Mouse (Mus musculus) adrenal gland, adult 8-10 months (tissue): ENCODE measurements around the gene Ntn4. TPM values are rescaled to one million over a fixed set of nuclear protein-coding genes. Genes with fewer than 3 reads are reported as not detected.
"Not testable (repeated sequence)": the region's sequence is repeated elsewhere in the genome, so short reads cannot be mapped to it uniquely, and the experiment has no call there.

Experiments used
- DNase-seq: peaks from one replicate; pipeline ENCODE4 v3.0.0; 2022
- total RNA-seq, 4 experiments: library from RNA; stranded (reverse); gene quantifications; 2 replicates each; pipeline ENCODE4 v1.2.4; 2022

The Ntn4 gene
- total RNA-seq, 4 experiments from 2014 or later = 20.1 to 30.3 (median 26.3) TPM

DNA sequence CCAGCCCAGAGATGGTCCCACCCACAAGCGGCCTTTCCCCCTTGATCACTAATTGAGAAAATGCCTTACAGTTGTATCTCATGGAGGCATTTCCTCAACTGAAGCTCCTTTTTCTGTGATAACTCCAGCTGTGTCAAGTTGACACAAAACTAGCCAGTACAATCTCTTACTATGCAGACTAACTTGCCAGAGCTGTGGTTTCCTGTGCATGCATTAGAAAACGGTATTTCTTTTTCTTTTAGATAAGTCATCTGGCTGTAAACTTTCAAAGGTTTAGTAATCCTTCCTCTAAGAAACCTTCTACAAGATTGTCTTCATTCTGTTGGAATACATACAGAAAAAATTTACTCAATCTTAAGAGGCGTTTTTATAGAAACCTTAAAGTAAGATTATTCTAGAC is 44.9 kb downstream of the Ntn4 start:
- not testable (repeated sequence) for DNase-seq

DNA sequence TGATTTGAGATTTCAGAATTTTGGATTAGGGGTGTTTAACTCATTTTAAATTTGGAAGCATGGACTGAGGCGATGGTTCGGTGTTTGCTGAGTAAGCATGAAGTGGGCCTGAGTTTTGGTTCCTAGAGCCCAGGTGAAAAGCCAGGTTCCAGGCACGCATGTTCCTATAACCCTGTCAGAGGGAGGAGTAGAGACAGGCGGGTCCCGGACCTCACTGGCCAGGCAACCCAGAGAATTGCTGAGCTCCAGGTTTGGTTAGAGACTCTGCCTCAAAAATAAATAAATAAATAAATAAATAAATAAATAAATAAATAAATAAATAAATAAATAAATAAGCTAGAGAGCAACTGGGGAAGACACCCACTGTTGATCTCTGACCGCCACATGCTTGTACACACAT is 46.1 kb downstream of the Ntn4 start:
- DNase-seq = no peak

GRCm38 (mm10) chr10:93687781-93688180 is 47.3 kb downstream of the Ntn4 start:
- DNase-seq = no peak

- DNase-seq = no peak
Measured at GRCm38 (mm10) chr10:93688306-93689171, 48.1 kb downstream of the Ntn4 start.

DNA sequence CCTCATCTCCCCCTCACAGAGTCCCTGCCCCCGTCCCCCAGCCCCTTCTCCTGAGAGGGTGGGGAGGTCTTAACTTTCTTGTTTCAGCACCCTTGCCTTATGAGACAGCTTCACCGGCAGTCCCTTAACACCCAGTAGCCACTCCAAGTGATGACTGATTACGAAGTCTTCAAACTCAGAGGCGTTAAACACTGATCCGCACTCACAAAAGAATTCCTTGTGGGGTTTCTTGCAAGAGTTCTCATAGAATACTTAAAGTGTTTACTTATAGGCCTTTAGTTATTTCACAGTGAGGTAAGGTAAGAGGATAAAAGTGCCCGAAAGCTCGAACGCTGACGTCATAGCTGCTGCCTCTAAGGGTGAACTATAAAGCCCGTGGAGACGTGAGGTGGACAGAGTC is 50.9 kb downstream of the Ntn4 start:
- DNase-seq = no peak

- DNase-seq = no peak
Measured at GRCm38 (mm10) chr10:93695043-93695791, 54.7 kb downstream of the Ntn4 start.

- DNase-seq = no peak
Measured at GRCm38 (mm10) chr10:93696001-93696400, 55.5 kb downstream of the Ntn4 start.

DNA sequence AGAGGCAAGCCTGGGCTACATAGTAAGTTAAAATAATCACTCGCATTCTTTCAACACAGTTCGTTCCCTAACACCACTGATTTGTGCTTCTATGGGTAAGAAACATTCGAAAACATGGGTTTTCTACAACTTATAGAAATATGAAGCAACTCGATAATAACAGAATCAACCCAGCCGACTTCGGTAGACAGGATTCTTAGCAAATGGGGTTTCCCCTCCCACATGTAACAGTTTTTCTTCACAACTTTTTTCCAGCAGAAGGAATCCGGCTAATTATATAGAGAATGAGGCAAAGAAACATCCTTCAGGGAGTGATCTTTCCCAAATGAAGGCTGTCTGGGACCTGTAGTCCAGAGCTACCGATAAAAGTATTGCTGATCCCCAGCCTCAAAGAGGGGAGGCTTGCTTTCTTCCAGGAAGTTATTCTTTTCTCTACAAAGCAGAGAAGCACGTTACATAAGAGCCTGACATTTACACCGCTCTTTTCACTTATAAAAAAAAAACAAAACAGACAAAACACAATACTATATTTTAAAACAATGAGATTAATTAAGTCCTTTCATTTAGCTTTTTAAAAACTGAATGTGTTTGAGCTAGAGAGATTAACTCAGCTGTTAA is 57.5 kb downstream of the Ntn4 start:
- DNase-seq = no peak

DNA sequence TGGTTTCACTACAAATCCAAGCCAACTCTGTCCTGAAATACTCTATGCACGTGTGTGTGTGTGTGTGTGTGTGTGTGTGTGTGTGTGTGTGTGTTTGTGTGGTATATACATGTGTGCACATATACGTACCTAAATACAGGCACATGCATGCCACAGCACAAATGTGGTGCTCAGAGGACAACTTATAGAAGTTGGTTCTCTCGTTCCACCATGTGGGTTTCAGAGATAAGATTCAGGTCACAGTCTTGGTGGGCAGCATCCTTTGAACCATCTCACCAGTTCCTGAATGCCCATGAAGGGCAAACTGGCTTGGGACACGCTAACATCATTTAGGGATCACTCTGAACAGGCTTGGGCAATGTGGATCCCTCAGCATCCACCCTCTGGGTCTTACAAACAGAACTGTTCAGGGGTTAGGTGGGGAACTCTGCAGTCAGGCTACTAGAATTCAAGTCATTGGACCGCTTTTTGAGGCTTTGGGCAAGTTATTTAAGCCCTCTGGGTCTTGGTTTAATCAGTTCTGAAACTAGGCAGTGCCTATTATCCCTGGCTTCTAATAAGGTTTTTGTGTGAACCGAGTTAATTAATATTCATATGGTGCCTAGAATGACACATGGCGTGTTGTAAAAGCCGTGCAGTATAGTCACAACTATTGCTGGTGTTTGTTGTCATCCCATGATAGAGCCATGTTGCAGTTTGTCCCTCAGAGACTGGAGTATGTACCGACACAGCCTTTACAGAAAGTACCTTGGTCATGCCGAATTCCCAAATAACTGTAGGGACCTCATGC is 59.4 kb downstream of the Ntn4 start:
- no peak for DNase-seq

- no peak for DNase-seq
Measured at GRCm38 (mm10) chr10:93700589-93701363, 60.3 kb downstream of the Ntn4 start.

GRCm38 (mm10) chr10:93703946-93704345 is 63.5 kb downstream of the Ntn4 start:
- no peak for DNase-seq

DNA sequence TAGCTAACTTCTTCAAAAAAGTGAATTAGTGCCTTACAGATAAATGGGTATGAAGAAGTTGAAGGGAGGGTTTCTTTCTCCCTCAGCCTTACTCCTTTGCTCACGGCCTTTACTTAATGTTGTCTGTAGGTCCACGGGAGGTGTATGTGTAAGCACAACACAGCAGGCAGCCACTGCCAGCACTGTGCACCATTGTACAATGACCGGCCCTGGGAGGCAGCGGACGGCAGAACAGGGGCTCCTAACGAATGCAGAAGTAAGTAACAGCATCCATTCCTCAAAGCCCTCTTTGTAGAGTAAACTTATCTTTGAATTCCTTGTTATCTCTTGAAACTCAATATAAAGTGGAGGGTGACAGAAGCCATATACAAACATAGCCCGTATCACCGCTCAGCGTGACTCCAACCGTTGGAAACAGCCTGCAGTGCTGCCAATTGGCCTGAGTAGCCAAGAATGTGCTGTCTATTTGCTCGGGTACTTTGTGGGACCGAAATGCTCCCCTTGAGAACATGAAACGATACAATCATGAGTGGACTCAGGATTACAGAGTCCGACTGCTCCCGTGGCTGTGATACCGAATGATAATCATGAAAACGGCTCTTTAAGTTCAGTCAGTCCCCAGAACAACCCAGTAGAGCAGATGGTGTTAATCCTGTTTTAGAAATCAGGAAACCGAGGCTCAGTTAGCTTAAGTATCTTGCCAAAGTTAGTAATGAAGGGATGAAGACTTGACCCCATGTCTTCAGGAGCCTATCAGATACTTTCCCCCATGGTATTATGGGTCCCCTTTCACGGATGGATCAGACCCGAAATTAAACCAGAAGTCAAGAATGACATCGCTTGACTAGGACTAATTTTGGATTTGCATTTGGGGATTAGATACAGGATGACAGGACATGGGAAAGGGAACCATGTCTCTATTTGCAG is 66.9 kb downstream of the Ntn4 start:
- DNase-seq = no peak

DNA sequence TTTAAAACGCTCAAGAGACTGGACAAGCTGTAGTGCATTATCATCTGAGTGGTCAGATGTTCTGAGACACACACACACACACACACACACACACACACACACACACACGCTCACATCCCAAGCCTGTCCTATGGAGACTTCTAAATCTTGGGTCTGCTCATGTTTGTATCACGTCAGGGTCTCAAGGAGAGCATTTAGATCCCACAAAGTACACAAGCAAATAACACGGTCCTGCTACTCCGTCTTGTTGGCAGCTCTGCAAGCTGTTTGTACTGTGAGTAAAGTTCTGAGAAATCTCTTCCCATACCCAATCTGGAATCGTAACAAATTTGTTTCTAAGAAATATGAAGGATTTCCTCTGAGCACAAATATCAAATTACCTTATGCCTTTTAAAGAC is 67.6 kb downstream of the Ntn4 start:
- DNase-seq = no peak

GRCm38 (mm10) chr10:93708515-93708914 is 68.0 kb downstream of the Ntn4 start:
- DNase-seq = no peak

GRCm38 (mm10) chr10:93709536-93709935 is 69.1 kb downstream of the Ntn4 start:
- no peak for DNase-seq

GRCm38 (mm10) chr10:93721625-93722337 is 81.3 kb downstream of the Ntn4 start:
- no peak for DNase-seq

GRCm38 (mm10) chr10:93723942-93724542 is 83.6 kb downstream of the Ntn4 start:
- DNase-seq = peak; percentile 80

GRCm38 (mm10) chr10:93728131-93728530 is 87.7 kb downstream of the Ntn4 start:
- DNase-seq = no peak

GRCm38 (mm10) chr10:93730514-93730913 is 90.0 kb downstream of the Ntn4 start:
- no peak for DNase-seq
